Mouse (Mus musculus) cerebellum, postnatal 36 days (tissue): ENCODE results near the gene Fcgrt.
"Not testable (repeated sequence)": the region's sequence is repeated elsewhere in the genome, so short reads cannot be mapped to it uniquely, and the experiment has no call there.

Experiments
- DNase-seq, 2 experiments: peaks; one replicate each; pipeline ENCODE4 v3.0.0; 2021 to 2022; ENCODE audit warnings: mixed read lengths in 2 of 2

Gene Fcgrt

DNA sequence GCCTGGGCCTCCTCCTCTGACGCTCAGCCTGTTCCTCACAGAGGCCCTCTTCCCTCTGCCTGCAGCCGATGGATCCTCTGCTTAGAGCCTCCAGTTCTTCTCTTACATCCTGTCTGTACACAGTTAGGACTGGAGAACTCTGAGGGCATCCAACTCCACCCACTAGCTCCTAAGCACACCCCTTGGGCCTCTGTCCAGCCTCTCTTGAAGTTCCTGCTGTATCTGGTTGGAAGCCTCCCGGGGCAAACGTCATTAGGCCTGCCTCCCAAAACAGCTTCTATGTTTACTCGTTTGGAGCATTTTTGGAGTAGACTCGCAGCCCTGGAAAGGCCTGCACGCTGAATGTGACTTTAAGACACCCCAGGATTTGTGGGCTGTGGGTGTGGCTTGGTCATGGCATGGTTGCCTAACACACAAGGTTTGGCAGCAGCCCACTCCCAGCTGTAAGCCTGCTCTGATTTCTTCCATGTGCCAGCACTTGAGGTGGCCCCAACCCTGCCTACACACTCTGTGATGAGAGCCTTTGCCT lies at the start of gene Fcgrt:
TSS of gene Fcgrt (minus strand) at position 200 of the 529 bp plus-strand sequence.
- DNase-seq, result peak; percentile 31 to 39

DNA sequence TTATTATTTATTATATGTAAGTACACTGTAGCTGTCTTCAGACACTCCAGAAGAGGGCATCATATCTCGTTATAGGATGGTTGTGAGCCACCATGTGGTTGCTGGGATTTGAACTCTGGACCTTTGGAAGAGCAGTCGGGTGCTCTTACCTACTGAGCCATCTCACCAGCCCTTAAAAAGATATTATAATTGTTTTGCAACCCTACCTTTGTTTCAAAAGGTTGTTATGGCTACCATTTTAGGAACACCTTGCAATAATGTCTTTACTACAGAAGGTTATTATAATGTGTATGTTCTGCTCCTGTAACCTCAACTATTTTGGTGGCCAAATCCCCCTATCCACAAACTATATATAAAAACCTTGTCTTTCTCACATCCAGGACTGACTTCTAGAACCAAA lies 49.4 kb upstream of the Fcgrt start:
- DNase-seq, result not testable (repeated sequence)

DNA sequence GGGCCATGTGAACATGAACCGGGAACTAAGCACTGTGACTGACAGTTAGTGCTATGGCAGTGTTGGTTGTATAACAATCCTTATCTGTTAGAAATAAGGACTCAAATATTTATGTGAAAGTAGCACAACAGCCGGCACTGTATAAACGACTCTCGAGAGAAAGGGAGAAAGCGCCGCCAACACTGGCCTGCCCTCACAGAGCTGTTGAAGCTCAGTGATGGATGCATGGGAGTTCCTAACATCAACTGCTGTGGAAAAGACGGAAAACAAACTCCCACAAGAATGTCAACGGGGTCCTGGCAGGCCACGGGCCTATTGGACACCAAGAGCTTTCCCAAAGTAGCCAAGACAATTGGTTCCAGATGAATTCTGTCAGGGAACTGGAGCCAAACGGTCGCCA lies 47.7 kb upstream of the Fcgrt start:
- DNase-seq, result no peak

DNA sequence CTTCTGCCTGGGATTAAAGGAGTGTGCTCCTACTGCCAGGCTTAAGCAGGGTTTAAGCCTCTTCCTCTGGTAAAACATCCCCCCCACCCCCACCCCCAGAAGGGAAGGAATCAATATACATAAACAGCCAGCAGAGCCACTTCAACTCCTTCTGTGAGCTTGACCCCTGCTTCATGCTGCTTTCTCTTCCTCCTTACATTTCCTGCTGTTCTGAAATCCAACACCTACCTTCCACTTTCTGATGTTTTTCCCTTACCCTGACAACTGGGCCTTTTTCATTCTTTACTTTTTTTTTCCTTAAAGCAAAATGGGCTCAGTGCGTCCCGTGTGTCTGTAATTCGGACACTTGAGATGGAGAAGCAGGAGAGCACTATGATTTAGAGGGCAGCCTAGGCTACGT lies 46.7 kb upstream of the Fcgrt start:
- no peak for DNase-seq

DNA sequence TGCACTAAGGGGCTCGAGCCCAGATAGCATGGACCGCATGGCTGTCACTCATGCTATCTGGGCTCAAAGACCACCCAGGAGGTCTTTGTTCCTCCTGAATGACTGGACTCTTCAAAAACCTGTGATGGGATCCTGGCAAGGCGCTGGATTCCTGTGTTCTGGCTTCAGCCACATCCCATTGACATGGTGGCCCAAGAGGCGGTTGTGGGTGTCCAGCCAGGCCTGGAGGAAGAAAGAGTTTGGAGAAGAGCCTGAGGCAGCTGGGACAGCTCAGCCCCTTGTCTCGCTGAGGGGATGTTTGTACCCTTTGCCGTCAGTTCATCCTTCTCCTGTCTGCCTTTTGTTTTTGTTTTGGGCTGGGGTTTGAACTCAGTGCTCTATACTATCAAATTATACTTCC lies 45.9 kb upstream of the Fcgrt start:
- DNase-seq, result no peak

DNA sequence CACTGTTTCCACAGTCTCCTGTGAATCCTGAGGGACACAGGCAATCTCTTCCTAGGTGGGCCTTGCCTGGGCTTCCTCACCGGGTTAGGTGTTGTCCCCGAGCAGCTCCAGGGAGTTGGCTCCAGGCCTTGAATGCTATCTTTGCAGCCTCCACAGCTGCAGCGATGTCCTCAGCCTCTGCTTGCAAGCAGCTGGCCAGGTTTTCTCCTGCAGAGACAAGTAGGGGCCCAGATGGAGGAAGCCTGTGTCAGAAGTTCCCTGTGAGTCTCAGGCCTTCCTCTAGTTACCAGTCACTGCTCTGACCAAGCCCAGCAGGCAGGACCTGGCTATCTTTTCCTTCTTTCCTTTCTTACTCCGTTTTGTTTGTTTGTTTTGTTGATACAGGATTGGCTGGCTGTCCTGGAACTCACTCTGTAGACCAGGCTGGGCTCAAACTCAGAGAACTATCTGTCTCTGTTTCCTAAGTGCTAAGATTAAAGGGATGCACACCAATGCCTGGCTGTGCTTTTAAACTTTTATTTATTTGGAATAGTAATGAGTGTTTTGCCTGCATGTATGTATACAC lies 45.0 kb upstream of the Fcgrt start:
- no peak for DNase-seq

DNA sequence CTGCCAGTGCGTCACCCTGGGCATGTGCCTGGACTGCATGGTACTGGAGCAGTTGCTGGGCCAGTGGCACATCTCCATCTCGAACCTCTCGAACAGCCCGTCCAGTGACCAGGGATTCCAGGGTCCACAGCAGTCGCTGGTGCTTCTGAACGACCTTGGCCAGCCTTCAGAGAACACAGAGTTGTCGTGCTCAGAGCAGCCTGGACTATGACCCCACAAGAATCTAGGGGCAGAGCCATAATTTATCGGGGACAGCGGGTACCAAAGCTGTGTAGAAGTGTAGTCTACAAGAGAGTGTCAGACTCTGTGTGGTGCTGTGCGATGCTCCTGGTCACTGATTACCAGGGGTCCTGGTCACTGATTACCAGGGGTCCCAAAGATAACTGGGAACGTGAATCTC lies 44.2 kb upstream of the Fcgrt start:
- DNase-seq, result no peak

DNA sequence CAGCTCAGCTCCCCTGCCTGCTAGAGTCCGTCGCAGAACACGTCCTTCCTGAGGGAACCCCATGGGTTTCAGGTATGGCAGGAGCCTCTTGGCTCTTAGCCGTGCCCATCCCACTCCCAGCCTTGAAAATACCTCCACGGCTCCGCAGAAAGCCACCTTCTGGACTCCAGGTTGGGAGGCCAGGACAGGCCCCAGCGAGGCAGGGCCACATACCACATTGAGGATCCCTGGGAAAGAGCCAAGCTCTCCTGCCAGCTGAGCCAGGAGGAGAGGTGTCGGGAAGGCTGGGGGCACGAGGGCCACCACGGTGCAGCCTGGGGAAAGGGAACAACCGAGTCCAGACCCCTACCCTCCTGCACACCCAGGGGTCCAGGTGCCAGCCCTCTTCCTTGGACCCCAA lies 43.6 kb upstream of the Fcgrt start:
- no peak for DNase-seq

DNA sequence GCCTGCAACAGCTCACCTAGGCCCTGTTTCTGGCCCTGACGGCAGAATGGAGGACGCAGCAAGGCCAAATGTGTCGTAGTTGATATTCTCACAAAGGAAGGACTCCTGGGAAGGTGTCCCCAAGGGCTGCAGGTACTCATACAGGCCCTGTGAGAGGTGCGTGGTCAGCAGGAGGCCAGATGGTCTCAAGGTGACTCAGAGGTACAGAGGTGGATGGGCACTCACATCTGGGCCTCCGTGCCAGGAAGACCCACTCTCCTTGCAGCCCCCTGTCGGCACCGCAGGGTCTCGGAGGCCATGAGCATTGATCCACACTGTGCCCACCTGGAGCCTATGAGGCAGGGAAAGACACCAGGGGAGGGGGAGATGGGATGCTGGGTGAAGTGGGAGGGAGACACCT lies 41.8 kb upstream of the Fcgrt start:
- DNase-seq, result no peak

DNA sequence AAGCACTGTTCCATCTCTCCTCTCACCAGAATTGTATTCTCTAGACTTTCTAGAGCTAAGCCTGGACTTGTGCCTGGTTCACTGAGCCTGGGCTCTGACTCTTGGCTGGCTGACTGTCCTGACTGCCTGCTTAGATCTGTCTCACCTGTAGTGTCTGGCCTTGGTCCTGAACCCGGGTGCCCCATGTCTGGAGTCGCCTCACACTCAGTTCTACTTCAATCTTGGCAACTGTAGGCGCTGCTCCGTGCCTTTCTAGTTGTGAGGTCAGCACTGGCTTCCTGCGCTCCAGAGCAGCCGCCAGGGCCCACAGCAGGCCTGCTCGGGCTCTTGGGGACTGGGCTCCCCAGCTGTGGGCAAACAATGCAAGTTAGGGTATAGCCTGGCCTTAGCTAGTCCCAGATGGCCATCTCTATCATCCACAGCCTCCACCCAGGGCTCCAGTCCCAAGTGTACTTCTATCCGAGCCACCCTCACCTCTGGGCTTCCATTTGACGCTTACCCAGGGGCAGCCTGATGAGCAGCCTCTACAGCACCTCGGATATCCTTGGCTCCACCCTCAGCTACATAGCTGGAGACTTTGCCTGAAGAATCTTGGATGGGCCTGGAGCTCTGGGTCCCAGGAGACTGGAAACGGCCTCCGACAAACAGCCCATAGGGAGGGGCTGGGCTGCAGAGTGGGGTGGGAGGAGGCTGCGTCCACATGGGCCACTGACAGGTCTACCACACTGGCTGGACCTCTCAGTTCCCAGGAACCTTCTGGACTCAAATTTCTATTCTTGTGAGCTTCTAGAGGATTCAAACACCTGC lies 40.9 kb upstream of the Fcgrt start:
- DNase-seq, result no peak

DNA sequence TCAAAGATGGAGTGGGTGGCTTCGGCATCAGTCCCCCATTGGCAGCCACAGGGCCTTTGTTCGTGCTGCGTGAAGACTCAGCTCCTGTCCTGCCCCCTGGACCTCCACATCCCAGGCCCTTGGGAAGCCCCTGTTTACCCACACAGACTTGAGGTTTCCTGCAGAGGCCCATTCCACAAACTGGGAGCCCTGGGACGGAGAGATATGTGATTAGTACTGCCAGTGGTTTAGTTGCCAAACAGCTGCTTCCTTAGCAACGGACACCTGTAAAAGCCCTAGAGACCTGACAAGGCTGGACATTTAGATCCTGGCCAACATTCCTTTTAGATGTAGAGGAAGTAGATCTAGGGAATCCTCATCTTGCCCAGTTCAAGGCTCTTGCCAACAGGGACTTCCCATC lies 38.3 kb upstream of the Fcgrt start:
- DNase-seq, result no peak

DNA sequence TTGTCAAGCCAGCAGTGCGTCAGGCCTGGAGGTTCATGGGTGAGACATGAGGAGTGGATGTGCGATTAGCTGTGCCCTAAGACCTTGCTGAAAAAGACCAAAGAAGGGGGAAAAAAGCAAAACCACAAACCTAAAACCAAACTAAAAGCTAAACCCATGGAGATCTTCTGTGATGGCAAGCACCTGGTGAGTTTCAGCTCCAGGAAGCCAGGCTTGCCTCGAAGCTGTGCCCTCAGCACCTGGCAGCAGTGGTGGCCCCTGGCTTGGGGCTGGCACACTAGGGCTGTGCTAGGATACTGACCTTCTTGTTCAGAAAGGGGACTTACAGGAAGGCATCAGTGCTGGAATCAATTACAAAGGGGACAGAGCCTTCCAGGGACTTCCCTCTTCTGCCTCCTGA lies 37.7 kb upstream of the Fcgrt start:
- DNase-seq, result no peak

DNA sequence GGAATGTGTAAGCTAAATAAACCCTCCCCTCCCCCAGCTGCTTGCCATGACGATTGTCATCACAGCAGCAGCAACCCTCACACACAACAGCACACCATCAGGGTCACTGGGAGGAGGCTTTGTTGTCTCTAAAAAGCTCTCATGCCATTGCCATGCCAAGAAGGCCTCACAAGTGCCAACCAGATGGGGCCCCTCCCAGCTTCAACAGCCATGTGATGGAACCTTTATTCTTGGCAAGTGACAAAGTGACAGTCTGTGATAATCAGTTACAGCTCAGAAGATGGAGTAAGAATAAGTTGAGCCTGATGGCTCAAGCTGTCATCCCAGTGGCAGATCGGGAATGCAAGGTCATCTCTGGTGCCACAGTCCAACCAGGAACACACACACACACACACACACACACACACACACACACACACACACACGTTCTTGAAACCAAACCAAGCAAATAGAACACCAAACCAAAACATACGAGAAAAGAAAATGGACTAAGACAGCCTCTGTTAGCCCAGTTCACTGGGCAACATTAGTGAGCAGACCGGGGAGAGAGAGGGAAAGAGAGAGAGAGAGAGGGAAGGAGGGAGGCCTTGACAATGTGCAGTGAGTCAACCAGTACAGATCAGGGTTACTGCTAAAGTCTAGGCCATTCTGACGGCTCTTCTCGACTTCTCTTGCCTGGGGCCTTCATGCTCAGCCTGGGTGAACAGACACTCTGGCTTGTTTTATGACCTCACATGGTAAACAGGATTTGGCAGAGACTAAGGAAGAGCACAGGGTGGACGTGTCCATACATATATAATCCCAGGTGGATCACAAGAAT lies 36.5 kb upstream of the Fcgrt start:
- no peak for DNase-seq

DNA sequence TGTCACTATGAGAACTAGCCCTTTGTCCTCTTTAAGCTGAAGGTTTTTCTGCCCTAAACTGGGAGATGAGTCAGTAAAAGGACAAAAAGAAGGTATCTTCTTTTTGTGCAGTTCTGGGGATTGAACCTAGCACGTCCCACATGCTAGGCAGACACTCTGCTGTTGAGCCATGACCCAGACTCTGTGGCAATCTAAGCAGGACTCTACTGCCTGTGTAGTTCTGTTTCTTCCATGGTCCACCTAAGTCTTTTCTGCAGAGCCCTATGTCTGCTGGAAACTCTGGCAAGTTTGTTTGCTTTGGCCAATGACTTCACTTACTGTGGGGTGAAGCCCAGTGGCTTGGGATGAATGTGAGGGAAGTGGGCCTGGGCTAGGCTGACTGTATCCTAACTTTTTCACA lies 34.8 kb upstream of the Fcgrt start:
- DNase-seq, result no peak

DNA sequence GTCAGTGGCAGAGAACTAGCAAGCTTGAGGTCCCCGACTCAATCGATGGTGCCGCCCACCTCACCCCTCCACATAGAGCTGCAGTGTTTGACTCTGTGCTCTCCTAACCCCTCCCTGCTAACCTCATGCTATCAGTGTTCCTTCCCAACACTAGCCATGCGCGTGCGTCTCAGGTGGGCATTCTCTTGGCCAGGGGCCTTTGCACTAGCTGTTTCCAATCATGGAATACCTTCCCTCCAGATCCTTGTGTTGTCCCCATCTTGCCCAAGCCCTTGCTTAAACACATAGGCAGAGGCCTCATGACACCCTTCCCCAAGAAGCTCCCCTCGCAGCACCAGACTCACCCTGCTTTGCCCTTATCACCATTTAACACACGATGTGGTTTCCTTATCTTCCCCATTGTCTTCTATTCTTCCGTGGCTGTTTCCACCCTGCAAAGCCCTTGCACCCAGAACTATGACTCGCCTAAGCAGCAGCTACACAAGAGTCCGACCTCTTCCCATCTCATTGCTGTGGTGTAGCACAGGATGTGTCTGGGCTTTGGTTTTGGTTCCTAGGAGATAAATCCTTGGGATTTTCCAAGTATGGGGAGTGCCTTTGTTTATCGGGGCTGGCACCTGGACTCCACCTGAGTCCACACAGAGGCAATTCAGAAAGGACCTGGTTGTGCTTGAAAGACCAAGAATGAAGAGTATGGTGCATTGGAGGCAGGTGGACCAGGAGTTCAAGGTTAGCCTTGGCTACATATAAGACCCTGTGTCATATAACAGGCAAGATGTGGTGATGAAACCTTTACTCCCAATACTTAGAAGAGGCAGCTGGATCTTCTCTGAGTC lies 33.7 kb upstream of the Fcgrt start:
- no peak for DNase-seq

DNA sequence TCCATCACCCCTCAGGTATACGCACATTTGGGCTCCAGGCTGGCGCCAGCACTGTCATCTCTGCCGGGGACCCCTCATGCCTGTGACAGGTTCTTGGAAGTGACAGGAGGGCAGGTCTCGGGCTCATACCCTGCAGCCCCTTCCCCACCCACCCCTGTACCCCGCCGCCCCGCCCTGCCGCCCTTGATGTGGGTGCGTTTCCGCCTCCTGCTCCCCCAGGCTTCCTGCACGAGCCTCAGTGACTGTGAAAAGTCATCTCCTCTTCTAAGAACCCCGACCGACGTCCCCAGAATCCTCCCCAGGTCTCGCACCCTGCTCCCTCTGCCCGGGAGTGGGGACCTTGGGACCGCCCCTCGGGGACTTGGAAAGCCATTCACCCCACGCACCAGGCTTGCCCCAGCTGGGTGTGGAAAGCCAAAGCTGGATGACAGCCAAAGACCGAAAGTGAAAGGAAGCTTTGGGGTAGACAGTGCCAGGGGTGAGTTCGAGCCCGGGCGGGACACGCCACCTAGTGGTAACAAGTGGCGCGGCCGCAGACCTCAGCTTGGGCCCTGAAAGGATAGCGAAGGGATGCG lies 32.4 kb upstream of the Fcgrt start, which contains the start of the genes Gm45713 and Flt3l:
TSS of gene Gm45713 (minus strand) at position 239 of the 575 bp plus-strand sequence.
TSS of gene Flt3l (minus strand) at position 440 of the 575 bp plus-strand sequence.
- peak; percentile 89 to 93 for DNase-seq

DNA sequence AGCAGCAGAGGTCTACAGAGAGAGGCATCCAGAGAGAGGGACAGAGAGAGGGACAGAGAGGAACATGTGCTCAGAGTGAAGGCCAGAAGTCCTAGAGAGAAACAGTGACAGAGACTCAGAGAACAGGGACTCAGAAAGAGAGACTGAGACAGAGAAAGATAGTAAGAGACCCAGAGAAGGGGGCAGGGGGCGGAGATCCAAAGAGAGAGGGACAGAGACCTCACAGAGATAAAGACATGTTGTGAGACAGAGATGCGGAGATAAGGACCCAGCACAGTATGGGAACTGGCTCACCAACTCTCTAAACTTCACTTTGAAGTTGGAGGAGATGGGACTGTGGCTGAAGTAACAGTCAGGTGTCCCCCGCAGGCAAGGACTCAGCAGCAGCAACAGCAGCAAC lies 31.7 kb upstream of the Fcgrt start:
- DNase-seq, result no peak

DNA sequence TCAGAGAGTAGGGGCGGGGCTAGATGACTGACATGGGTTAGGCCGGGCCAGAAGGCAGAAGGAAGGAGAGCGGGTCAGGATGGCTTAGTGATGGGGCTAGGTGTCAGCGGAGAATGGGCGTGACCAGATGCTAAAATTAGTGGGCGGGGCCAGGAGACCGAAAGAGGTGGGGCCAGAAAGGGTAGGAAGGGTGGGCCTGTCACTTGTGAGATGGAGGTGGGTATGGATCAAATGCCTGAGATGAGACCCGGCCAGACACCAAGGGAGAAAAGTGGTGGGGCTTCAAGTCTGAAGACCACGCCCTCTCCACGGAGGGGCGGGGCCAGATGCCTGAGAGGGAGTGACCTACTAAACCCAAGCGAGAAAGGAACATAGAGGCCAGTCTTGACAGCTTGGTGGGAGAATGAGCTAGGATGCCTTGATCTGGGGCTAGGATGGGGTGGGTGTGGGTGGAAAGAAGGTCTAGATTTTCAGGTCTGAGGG lies 30.9 kb upstream of the Fcgrt start:
- DNase-seq, result no peak

DNA sequence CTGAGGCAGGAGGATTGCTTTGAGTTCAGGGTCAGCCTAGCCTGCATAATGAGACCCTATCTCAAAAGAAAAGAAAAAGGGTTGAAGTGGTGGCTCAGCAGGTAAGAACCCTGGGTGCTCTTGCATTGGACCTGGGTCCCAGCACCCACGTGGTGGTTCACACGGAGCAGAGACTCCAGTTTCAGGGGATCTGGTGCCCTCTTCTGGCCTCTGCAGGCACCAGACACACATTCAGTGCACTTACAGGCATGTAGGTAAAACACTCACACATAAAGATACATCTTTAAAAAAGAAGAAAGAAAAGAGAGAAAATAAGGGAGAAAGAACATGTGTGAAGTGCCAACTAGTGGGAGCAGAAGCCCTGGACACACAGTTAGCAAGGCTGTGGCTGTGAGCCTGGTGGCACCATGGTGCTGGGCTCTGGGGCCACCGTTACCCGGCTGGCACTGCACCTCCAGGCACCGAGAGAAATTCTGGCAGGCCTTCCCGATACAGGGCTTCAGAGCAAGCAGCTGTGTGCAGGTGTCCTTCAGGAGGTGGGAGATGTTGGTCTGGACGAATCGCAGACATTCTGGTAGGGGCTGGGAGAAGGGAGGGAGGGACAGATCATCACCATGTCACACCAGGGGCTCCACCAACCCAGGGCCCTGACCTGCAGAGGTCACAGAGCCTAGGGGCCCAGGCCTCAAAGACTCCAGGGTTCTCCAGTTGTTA lies 30.0 kb upstream of the Fcgrt start:
- DNase-seq, result no peak

DNA sequence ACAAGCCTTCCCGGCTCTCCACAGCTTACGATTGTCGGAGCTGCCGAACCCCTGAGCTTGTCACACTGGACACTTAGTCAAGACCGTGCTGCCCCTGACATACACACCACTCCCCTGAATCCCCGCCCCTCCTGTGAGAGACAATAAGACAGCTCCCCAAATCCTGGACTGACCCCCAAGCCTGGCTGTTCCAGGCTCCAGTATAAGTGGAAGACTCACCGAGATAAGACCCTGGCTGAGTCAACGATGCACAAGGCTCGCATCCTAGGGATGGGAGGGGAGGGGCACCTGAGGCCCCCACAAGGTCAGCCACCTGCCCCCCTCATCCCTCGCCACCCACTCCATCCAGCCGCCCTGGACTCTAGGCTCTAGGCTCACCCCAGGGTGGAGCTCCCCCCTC lies 28.2 kb upstream of the Fcgrt start:
- DNase-seq, result no peak

DNA sequence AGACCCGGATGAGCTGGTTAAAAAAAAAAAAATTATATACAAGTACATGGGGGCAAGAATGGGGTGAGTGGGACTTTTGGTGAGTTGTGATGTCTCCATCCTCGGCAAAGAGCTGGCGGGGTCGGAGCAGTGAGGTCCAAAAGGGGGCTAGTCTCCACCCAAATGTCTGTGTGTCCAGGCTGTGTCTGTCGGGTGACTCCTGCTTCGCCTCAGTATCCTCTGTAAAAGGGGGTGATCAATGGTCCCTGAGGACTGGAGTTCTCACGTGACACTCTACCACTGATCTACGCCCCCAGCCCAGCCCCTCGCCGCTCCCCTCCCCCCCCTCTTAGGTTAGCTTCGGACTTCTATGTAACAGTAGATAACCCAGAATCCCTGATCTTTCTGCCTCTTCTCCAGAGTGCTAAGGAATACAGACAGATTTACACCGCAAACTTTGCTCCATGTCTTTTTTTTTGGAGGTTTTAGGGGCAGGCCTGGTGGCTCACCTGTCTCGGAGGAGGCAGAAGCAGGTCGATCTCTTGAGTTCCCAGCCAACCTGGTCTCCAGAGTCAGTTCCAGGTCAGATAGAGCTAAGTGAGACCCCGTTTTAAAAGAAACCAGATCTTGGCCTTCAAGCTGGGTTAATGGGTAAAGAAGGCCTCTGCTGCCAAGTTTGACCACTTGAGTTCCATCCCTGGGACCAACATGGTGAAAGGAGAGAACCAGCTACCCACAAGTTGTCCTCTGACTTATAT lies 26.3 kb upstream of the Fcgrt start:
- DNase-seq, result no peak
